ENCODE assay signal across 10 mouse cellular contexts in genomic region chr5:89897495-89897894, GRCm38 (mm10). TPM values are rescaled to one million over a fixed set of nuclear protein-coding genes. Genes with fewer than 3 reads are reported as not detected.
A peak's percentile ranks its signal among the peaks of the same experiment; 100 is the strongest.
DNase-seq lines count a peak whose midpoint lies in the region; ATAC-seq and TF ChIP-seq lines count a peak whose summit lies in the region.
"Had no signal": no experiment of that assay in that cellular context is flagged by ENCODE, and none has a peak within 500 bp of the region (broad histone marks: within the 10 kb centered on the region; RNA-seq: fewer than 3 reads in every experiment).

No protein-coding gene starts in this region.

- H3K36me3 ChIP-seq in kidney, embryonic 15.5 days: no peaks in the 10 kb centered on the region
- no peaks in the 10 kb centered on the region for H3K36me3 ChIP-seq in stomach, postnatal 0 days (ENCODE audit: control insufficient read depth, insufficient read depth, low read length)
- H3K36me3 ChIP-seq in intestine, embryonic 15.5 days: no peaks in the 10 kb centered on the region
- H3K36me3 ChIP-seq: embryonic facial prominence, embryonic 13.5 days; limb, embryonic 13.5 days had no signal

- H3K4me3 ChIP-seq in kidney, embryonic 15.5 days (replicated peaks): no peak overlapping the region
- H3K4me3 ChIP-seq in stomach, postnatal 0 days (ENCODE audit: low read depth, low read length): no peak overlapping the region
- no peak overlapping the region for H3K4me3 ChIP-seq in intestine, embryonic 15.5 days (replicated peaks)
- H3K4me3 ChIP-seq: embryonic facial prominence, embryonic 13.5 days; limb, embryonic 13.5 days had no signal

- DNase-seq in kidney, adult 18-20 months: peak; percentile 24
- peak; percentile 29 for DNase-seq in NIH3T3 (ENCODE audit: low read depth)
- peak; percentile 15 to 32 for DNase-seq in cerebellum, adult 18-20 months
- DNase-seq in heart, adult 8-10 months (ENCODE audit: low spot score): peak; percentile 46
- peak; percentile 29 for DNase-seq in layer of hippocampus, adult 9-11 months
- DNase-seq in stomach, postnatal 0 days (ENCODE audit: low spot score): peak; percentile 43

- ATAC-seq in kidney, embryonic 15.5 days (replicated peaks; ENCODE audit: low FRiP score): no peak
- ATAC-seq in stomach, postnatal 0 days (ENCODE audit: low FRiP score, low TSS enrichment): no peak
- no peak for ATAC-seq in intestine, embryonic 15.5 days

- H3K9me3 ChIP-seq in kidney, embryonic 15.5 days (replicated peaks): no peaks in the 10 kb centered on the region
- no peaks in the 10 kb centered on the region for H3K9me3 ChIP-seq in stomach, postnatal 0 days (ENCODE audit: control insufficient read depth, low read length)
- no peaks in the 10 kb centered on the region for H3K9me3 ChIP-seq in intestine, embryonic 15.5 days
- H3K9me3 ChIP-seq: embryonic facial prominence, embryonic 13.5 days; limb, embryonic 13.5 days had no signal

- no peaks in the 10 kb centered on the region for H3K27me3 ChIP-seq in kidney, embryonic 15.5 days
- no peaks in the 10 kb centered on the region for H3K27me3 ChIP-seq in stomach, postnatal 0 days (ENCODE audit: control insufficient read depth, insufficient read depth, low read length)
- no peaks in the 10 kb centered on the region for H3K27me3 ChIP-seq in intestine, embryonic 15.5 days (replicated peaks)
- H3K27me3 ChIP-seq: embryonic facial prominence, embryonic 13.5 days; limb, embryonic 13.5 days had no signal

- WGBS in kidney, embryonic 15.5 days: 76% methylated on average over 9 of the region's 9 CpGs
- WGBS in stomach, postnatal 0 days: 65% methylated on average over 9 of the region's 9 CpGs
- 67% methylated on average over 9 of the region's 9 CpGs for WGBS in intestine, embryonic 15.5 days

- H3K9ac ChIP-seq in kidney, embryonic 15.5 days: no peak overlapping the region
- no peak overlapping the region for H3K9ac ChIP-seq in stomach, postnatal 0 days (ENCODE audit: low read length)
- no peak overlapping the region for H3K9ac ChIP-seq in intestine, embryonic 15.5 days
- H3K9ac ChIP-seq: embryonic facial prominence, embryonic 13.5 days; limb, embryonic 13.5 days had no signal

- no peak; the same call in 1 of the 2 replicates for TF ChIP-seq CTCF in stomach, postnatal 0 days (IDR thresholded peaks at IDR 0.05; ENCODE audit: low read depth)

- no peak for TF ChIP-seq EP300 in stomach, postnatal 0 days (optimal IDR thresholded peaks at IDR 0.05)

- no peak overlapping the region for H3K4me2 ChIP-seq in kidney, embryonic 15.5 days
- H3K4me2 ChIP-seq in stomach, postnatal 0 days (replicated peaks; ENCODE audit: low read depth): no peak overlapping the region
- H3K4me2 ChIP-seq in intestine, embryonic 15.5 days (replicated peaks): no peak overlapping the region
- H3K4me2 ChIP-seq: embryonic facial prominence, embryonic 13.5 days; limb, embryonic 13.5 days had no signal

- H3K27ac ChIP-seq in kidney, embryonic 15.5 days: no peak overlapping the region
- no peak overlapping the region for H3K27ac ChIP-seq in stomach, postnatal 0 days (replicated peaks)
- no peak overlapping the region for H3K27ac ChIP-seq in intestine, embryonic 15.5 days
- H3K27ac ChIP-seq: embryonic facial prominence, embryonic 13.5 days; limb, embryonic 13.5 days had no signal

- no peaks in the 10 kb centered on the region for H3K4me1 ChIP-seq in kidney, embryonic 15.5 days
- H3K4me1 ChIP-seq in stomach, postnatal 0 days (replicated peaks; ENCODE audit: control insufficient read depth, insufficient read depth): no peaks in the 10 kb centered on the region
- H3K4me1 ChIP-seq in intestine, embryonic 15.5 days (replicated peaks): no peaks in the 10 kb centered on the region
- H3K4me1 ChIP-seq: limb, embryonic 13.5 days had no signal

RNA-seq across cellular contexts. Expression of gene Adamts3, which starts 14.4 kb away (rescaled TPM):
- 1.7 and 1.9 TPM in 2 replicates for polyA plus RNA-seq in kidney, embryonic 15.5 days (2015; fragmentation: Nextera tagmentation; extraction: Ambion mirVana)
- 1 to 10 TPM; 2.5 to 5.1 (median 3.3) TPM for total RNA-seq in heart, adult 8-10 months (2022)
- polyA plus RNA-seq in stomach, postnatal 0 days (2015; fragmentation: Nextera tagmentation; extraction: Ambion mirVana): 0.52 and 0.54 TPM in 2 replicates
- polyA plus RNA-seq in intestine, embryonic 15.5 days (2015; fragmentation: Nextera tagmentation; extraction: Ambion mirVana): 2.0 TPM in 2 replicates
